Mouse (Mus musculus) left cerebral cortex, adult 18-20 months (tissue): ENCODE data around the gene Ralgps1. TPM values are rescaled to one million over a fixed set of nuclear protein-coding genes. Genes with fewer than 3 reads are reported as not detected.
A peak's percentile ranks its signal among the peaks of the same experiment; 100 is the strongest.
"Not testable (repeated sequence)": the region's sequence is repeated elsewhere in the genome, so short reads cannot be mapped to it uniquely, and the experiment has no call there.

Experiments used
- DNase-seq, 2 experiments: peaks; one replicate each; pipeline ENCODE4 v3.0.0; 2021 to 2022; ENCODE audit warnings: low spot score in 2 of 2, mixed read lengths in 1 of 2
- total RNA-seq, 2 experiments: library from RNA; stranded (reverse); gene quantifications; 2 replicates each; pipeline ENCODE4 v1.2.3; 2021

Ralgps1 gene
- total RNA-seq, 2 experiments from 2014 or later = 63.7 to 63.9 TPM

DNA sequence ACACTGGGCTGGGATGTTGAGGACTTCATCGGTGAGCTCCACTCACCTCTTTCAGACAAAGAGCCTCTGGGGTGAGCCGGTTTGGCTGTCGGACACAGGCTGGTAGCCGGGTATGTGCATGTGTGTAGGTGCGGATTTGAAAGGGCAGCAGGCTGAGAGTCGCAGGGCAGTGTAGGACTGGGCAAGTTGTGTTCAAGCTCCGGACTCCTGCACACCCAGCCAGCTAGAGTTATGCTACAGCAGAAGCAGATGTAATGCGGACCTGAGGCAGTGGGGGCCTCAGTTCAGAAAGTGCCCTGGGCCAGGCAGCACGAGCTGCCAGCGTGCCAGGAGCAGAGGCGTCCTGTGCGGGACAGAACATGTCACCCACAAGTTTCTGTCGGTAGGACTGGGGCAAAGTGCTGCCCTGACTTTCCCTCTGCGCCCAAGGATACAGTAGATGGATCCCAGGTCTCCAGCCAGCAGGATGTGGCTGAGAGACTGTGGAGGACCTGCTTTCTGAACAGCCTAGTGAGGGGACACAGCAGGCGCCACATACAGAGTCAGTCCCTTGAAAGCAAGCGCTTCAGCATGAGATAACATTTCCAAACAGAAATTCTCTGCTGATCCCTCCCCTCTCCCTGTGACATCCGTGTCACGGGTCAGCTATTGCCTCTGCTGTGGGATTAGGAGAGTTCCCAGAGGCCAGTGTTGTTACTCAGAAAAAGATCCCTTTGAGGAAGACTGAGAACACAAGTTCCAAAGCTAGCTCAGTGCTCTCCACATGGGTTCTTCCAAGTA, 154.5 kb downstream of the Ralgps1 start:
- DNase-seq = no peak

DNA sequence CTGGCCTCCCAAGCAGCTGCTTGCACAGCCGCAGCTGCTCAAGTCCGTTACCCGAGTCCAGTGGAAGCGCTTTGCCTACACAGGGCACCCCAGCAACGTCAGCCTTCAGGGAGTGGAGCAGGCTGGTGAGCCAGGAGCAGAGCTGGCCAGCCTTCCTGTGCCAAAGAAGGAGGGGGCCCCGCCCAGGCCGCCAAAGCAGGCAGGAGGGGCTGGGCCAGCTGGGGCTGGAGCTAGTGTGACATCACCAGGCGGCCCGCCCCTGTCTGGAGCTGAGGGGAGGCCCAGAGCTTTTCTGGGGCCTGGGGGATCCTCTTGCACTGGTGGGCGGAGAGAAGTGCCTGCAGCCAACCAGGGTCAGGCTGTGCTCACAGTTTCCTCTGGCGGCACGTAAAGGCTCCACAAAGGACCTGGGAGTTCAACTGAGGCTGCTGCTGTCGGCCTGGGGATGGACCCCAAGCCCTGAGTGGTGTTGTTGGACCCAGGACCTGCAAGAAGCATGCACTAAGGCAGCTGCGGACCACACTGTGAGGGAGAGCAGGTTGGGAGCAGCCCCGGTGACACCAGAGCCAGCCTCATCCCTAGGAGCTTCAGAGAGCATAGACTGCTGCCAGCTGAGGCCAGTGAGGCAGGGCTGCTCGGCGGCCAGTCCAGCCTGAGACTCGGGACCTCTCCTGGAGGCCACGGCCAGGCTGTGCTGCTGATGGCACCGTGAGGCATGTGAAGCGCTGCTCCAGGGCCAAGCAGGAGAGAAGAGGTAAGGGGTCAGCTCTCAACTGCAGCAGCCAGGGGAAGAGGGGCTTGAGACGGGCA, 155.4 kb downstream of the Ralgps1 start, which contains the start of gene Angptl2:
Gene Angptl2, plus strand, starts transcription at position 370 of the 810 bp plus-strand sequence.
- peak; percentile 66 to 76 for DNase-seq

DNA sequence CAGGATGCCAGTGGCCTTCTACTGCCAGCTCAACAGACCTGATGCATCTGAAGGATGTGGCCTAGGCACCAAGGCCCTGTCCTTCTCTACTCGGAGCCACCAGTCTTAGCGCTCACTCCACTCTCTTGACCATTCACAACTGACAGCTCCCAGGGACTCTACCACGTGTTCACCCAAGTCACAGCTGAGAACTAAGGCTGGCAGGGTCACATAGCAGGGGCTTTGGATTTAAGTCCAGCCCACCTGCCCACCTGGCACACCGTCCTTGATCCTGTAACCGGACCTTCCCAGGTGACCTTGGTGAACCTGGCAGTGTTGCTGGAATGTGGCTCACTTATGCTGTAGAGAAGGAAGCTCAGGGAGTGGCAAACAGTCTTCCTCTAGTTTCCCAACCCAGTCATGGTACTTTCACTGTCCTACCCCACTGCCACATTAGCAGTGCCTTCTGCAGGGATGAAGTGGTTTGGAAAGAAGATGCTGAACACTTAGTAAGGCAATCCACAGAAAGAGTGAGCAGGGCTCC, 156.0 kb downstream of the Ralgps1 start:
- DNase-seq = no peak

DNA sequence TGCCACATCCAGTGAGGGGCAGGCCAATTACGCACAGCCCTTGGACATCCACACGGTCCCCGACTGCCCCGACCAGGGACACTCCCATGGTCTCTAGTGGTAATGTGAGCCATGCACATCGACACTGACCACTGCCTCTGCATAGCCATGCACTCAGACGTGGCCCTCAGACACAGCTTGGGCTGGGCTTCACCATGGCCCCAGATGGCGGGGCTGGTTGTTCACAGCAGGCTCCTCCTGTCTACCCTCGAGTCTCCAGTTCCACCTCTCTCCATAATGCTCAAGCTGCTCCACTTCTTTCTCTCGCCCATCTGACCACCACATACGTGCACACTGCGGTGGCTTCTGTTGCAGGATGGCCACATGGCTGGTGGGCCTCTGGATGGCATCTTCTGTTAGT, 160.0 kb downstream of the Ralgps1 start:
- not testable (repeated sequence) for DNase-seq

DNA sequence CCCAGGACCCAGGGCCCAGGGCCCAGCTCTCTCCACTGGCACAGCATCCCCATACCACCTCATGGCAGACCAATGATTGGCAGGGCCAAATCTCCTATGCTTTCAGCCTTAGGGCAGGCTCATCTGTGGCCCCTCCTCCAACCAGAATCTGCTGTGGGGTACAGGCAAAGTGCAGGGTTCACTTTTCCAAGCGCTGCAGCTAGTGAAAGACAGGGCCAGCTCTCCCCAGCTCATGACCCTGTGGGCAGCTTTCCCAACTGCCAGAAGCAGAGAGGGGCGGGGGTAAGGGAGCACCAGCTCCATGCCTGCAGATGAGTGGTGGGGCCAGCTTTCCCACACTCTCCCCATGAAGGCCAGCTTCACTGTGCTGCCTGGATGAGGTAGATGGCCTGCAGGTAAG, 160.4 kb downstream of the Ralgps1 start:
- DNase-seq = no peak

DNA sequence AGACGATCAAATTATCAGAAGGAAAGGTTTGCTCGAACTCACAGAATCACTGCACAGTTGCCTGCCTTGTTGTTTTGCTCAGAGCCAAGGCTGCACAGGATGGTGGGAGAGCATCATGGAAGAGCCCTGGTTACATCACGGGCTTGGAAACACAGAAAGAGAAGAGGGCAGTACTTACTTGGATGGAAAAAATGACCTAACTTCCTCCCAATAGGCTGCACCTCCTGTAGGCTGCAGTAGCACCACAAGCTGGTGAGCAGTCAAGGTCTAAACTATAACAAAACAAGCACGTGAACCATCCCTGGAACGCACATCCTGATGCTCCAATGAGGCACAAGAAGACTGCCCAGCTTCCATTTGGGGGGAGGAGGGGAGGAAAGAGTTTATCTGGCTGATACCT, 163.2 kb downstream of the Ralgps1 start:
- DNase-seq = no peak

DNA sequence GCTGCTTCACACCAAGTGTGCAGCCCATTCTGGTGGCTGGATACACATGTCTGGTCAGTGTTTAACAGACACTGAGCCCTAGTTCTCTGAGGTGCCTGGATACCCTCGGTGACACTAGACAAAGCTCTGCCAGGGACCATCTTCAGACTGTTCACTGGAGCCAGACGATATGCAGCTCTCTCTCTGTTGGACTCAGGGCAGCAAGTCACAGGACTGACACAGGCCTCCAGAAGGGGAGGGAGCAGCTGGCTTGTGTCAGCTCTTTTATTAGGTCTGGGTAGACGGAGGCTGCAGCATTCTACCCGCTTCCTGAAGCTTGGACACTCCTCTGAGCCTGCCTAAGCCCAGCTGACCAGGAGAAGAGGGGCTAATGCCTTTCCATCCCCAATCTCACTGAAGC, 164.2 kb downstream of the Ralgps1 start:
- DNase-seq = no peak

DNA sequence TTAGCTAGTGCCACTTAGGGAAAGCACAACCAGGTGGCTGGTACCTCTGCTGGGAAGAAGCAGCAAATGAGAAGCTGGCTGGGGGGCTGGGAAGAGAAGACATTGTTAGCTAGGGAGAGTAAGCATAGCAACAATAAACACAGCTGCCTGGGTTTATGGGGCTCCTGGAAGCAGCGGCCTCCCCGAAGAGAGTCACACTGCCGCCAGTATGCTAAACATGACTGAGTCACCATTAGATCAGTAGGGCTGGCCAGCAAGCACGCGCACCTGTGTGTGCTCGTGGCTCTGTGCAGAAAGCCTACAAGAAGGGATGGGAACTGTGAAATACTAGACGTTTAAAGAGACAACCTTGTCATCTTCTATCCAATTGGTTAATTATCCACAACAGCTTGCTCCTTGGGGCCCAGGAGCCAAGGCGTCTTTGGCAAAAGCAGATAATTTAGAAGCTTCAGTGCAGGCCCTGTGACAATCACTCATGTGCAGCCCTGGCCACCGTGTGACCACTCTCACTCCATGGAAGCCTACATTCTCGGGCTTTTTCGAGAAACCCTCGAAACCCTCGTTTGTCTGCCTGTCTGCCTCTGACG, 165.3 kb downstream of the Ralgps1 start:
- no peak for DNase-seq

DNA sequence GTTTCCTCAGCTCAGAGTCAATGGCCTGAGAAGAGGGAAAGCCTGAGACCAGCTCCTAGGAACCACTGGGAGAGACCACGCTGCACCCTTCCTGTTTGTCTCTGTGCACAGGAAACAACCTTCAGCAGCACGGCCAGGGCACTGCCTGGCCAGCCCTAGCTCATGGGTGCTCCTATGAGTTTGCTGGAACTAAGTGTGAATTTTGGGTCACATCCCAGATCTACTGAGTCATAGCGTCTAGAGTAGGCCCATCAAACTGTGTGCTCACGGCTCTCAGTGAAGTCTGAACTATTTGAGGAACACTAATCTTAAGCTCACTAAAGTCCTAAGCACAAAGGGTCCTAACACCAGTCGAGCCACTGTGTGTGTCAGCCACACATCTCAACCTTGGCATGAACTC, 166.3 kb downstream of the Ralgps1 start:
- DNase-seq = no peak

DNA sequence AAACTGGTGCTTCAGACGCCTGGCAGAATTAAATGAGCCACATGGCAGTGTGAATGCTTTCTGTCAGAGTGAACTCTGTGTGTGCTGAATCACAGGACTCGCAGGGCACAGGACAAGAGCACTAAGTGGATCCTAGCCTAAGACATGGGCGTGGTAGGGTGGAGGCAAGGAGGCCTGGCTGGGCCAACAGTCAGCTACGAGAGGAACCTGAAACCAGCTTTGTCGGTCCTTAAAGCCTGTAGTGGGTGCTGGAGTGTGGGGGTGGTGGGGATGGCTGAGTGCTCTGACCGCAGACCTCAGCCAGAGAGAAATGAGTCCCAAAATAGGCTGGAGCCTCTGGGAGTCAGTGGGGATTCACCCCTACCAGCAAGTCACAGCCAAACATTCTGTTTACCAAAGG, 168.0 kb downstream of the Ralgps1 start:
- no peak for DNase-seq

DNA sequence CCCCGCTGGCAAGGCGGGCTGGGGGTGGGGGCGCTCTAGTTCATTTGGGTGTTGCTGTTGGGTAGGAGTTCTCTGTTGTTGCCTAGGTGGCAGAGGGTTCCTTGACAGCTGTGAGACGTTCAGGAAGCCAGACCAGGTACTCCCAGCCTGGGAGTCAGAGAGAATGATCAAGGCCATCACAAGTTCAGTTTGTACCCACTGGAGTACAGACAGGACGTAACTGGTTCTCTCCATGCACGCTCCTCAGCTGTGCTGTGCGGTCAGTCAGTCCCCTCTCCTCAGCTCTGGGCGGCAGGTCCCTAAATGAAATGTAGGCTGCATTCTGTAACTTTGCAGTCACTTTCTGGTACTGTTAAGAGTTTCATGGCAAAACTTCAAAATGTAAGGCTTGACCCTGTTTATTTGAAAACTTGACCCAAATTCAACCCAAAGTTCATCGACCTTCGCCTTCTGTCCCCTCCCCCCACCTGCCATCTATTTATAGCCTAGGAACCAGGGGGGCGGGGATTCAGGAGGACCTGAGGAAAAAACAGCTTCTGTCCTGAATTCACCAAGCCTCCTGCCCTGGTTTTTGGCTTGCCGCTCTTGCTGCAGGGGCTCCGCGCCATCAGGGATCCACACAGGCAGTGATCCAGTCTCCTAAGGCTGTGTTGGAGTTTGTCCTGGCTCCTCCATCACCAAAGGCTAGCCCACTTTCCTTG, 170.8 kb downstream of the Ralgps1 start:
- no peak for DNase-seq

DNA sequence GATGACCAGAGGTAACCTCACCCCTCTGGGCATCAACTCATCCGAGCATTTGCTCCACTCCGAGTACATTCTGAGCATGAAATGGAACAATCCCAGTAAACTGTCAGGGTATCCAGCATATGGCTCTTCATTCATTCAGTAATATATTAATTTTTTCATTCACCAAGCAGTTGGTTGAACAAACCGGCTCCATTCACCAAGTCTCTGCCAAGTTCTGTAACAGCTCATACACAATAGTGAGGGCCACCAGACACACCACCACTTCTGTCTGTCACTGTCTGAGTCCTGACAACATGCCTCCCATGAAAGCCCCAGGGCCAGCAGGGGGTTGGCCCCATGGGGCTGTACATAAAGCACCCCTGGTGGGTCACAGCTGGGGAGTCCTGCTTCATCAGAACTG, 181.3 kb downstream of the Ralgps1 start:
- no peak for DNase-seq

DNA sequence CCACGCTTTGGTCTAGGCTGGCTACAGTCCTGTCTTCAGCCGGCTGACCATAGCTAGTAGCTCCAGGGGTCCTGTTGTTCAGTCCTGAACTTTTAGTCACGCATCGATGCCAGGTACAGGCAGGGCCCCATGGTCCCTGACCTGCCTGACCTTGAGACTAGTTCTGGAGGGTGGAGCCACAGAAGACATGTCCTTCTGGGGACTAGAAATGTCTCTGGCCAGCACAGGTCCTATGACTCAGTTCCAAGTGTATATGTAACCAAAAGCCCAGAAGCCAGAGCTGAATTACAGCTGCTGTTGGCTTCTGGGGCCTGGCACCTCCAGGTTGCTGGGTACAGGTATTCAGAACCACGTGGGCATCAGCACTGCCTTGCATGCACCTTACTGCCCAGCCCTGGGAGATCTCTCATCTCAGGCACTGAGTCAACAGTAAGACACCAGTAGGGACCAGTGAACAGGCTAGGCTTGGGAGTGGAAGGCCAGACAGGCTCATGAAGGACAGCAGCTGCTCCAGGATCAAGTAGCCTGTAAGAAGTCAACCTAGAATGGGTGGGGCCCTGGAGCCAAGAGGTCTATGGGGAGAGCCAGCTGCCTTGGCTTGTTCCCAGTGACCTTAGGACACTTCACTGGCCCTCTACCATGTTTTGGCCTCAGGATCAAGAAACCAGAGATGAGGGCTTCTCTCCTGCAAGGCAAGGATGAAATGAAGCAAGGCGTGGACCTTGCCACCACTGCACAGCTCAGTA, 182.2 kb downstream of the Ralgps1 start:
- no peak for DNase-seq

DNA sequence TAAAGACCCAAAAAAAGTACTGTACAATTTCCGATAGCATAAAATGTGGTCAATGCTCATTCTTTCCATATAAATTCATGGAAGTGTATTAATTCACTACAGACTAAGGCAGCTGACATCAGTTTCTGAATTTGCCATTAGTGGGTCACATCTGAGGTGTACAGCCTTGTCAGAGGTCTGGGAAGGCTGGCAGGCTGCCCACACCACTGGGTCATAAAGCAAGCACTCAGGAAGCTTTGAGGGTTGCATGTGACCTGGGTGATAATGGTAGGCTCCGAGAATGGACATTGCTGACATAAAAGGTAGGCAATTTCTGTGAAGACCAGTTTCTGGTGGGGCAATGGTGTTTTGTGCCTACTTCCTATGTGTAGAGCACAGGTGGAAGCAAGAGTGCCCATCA, 183.4 kb downstream of the Ralgps1 start:
- no peak for DNase-seq

DNA sequence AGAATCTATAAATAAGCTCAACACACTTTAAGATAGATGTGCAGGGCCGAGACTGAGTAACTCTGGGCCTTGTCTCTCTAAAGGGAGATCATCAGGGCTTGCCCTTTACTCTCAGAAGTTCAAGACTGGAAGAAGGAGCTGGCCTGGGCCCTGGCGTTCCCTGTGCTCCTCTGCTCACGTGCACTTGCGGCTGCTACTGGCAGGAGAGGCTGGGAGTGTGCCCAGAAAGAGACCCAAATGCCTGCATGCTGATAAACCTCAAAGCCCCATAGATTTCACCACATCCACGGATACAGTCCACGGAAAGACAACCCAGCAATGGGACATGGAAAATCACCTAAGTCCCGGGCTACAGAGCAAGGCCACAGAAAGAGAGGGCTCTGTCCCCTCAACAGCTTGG, 184.8 kb downstream of the Ralgps1 start:
- DNase-seq = no peak

DNA sequence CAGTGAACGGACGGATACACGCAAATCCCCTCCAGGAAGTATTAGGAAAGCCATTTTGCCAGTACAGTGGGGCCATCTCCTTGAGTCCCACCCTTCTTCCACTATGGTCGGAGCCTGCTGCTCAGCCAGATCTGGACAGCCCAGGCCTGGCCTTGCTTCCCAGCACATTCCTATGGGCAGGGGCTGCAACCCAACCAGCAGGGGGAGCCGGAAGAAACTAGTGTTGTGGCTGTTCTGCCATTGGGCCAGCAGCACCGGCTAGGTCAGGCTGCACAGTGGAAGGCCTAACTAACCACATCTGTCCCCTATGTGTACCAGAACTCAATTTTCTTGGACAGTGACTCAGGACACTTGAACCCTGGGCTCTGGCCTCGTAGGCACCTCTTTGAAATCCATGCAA, 186.0 kb downstream of the Ralgps1 start:
- peak in 1 of 2 experiments; percentile 42 for DNase-seq

DNA sequence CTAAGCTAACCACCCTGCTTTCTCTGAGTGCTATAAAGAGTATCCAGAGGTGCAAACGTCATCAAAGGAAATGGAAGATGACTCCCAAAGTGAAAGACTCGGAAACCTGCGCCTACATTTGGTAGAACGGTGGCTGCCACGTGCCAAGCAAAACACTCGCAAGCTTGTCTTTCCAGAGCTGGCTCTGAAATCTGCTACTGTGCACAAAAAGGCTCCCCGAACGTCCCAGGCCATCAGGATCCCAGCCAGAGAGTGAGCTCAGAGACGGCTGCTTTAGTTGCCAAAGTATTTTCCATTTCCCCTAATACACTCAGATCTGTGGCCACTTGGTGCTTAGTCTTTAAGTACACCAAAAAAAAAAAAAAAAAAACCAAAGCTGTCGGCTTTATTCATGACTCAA, 186.6 kb downstream of the Ralgps1 start:
- peak in 1 of 2 experiments; percentile 28 for DNase-seq

DNA sequence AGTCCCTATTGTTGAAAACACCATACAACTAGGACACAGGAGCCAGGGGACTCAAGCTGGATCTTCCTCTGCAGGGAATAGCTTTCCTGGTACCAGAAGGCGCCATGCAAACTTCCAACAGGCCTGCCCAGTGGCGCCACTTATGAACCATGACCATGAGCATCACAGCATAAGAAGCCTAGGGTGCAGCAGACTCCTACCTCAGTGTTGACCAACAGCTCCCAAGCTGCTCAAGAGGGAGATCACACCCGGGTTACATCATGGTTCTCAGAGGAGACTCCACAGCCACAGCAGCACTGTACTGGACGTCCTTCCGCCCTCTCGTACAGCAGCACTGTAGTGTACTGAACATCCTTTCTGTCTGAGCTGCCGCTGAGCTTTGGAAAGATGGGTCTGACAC, 188.0 kb downstream of the Ralgps1 start:
- DNase-seq = no peak

DNA sequence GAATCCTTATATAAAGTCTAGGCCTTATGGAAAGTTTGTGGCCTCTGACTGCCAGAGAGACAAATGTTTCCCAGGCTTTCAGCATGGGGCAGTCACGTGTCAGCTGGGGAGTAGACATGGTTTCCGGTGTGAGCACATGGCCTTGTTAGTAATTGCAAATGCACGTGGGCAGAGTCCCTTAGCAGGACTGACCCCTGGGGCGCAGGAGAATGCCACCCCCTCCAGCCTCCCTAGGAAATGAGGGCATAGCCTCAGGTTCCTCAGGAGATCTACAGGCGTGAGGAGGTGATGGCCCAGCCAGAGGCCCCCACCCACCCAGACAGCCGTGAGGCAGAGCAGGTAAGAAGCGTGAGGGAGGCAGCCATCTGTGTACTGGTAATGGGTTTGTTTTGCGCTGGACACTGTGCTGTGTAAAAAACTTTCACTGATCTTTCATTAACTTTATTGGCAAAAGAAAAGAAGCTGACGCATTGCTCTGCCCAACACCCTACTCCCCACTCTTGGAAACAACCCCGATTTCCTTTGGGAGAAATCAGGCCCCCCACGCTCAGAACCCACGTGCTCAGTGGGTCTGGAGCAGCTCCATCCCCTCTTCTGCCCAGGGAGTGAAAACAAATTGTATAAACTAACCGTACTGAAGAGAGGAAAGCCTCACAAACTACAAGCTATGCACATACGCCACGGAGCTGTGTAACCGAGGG, 191.2 kb downstream of the Ralgps1 start:
- DNase-seq = peak; percentile 46 to 56
